Mouse (Mus musculus): ENCODE data around the gene Ccdc125. TPM values are rescaled to one million over a fixed set of nuclear protein-coding genes. Genes with fewer than 3 reads are reported as not detected.
"Not testable (repeated sequence)": the region's sequence is repeated elsewhere in the genome, so short reads cannot be mapped to it uniquely, and the experiment has no call there.

Gene Ccdc125
- total RNA-seq, 4 experiments from 2014 or later: 0.67 to 1.6 (median 0.98) TPM

DNA sequence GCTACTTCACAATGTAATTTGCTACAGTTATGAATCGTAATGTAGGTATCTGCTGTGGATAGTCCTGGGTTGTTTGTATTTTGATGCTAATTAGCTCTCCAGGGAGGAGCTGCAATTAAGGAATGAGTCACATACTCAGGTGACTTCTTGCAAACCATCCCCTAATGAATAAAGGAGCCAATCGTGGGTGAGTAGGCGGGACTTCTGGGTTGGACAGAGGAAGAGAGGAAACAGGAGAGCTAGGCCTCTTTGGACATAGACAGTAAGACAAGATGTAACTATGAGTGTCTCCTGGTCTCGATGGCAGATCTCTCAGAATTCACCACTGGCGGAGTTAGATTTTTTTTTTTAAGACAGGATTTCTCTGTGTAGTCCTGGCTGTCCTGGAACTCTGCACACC lies 52.1 kb downstream of the Ccdc125 start:
- DNase-seq: no peak

GRCm38 (mm10) chr13:100724051-100724754 lies 54.7 kb downstream of the Ccdc125 start:
- no peak for DNase-seq

- no peak for DNase-seq
Measured at GRCm38 (mm10) chr13:100725194-100725593, 55.7 kb downstream of the Ccdc125 start.

GRCm38 (mm10) chr13:100728086-100728485 lies 58.6 kb downstream of the Ccdc125 start:
- no peak for DNase-seq

DNA sequence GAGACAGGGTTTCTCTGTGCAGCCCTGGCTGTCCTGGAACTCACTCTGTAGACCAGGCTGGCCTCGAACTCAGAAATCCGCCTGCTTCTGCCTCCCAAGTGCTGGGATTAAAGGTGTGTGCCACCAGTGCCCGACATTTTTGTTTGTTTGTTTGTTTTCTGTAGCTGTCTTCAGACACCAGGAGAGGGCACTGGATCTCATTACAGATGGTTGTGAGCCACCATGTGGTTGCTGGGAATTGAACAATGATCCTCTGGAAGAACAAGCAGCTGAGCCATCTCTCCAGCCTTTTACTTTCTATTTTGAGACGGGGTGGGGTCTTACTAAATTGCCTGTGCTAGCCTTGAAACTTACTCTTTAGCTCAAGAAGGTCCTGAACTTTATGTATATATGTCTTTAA lies 59.0 kb downstream of the Ccdc125 start:
- not testable (repeated sequence) for DNase-seq

DNA sequence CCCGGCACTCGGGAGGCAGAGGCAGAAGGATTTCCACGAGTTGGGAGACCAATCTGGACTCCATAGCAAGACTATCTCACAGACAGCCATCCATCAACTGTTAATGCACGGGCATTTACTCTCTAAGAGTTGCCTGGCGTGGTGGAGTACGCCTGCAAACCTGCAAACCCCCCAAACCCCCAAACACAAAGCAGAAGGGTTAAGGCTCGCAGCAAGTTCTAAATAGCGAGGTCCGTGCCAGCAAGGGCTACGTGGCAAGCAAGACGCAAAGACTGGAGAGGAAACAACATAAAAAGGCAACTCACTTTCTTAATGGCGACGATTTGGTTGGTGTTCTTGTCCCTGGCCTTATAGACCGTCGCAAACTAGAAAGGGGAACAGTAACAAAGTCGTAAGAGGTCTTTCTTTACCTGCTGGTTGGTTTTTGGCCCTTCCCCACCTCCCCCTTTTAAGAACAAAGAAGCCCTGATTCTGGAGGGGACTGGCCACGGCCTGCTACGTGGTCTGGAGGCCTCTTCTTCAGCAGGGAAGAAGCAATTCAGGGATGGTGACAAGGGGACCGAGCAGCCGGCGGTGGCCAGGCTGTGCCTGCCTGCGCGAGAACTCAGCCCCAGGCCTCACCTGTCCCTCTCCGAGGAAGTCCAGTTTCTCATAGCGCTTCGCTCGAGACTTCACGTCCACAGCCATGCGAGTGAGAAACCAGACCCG lies 60.8 kb downstream of the Ccdc125 start:
- DNase-seq: no peak

DNA sequence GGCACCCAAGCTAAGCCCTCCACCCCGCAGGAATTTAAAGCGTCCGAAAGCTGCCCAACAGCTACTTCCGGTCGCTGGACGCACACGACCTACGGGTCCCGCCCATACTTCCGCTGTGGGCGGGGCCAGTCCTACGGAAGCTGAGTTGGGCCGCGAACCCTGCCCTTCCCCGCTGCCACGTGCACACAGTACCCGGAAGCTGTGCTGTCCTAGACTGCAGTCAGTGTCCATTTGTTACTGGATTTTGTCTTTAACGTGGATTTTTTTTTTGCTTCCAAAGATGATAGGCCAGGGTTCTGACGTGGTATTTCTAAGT lies 61.3 kb downstream of the Ccdc125 start, which contains the start of gene Cdk7:
Gene Cdk7 (minus strand): TSS at position 79 of the 316 bp plus-strand sequence.
- DNase-seq: peak; percentile 91

GRCm38 (mm10) chr13:100731462-100732046 lies 62.0 kb downstream of the Ccdc125 start:
- DNase-seq: not testable (repeated sequence)

DNA sequence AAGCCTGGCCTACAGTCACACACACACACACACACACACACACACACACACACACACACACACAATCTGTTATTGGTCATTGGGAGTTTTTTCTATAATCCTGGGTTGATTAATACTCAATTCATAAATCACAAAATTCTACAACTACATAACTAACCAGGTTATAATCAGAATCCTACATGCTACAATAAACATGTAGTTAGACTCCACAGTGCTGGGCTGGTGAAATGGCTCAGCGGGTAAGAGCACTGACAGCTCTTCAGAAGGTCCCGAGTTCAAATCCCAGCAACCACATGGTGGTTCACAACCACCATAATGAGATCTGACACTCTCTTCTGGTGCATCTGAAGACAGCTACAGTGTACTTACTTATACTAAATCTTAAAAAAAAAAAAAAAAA lies 63.2 kb downstream of the Ccdc125 start:
- DNase-seq: no peak

DNA sequence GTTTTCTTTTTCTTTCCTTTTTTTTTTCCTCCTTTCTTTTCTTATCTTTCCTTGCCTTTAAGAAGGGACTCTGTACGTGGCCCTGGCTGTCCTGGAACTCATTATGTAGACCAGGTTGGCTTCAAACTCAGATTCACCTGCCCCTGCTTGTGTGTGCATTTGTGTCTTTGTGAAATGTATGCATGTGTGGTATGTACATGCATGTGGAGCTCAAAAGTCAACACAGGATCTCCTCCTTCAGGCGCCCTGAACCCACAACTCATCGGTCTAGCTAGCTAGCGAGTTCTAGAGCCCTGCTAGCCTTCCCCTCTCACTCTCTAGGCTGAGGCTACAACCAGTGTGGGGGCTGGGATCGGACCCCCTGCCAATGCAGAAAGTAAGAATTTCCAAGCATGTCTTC lies 73.3 kb downstream of the Ccdc125 start:
- DNase-seq: no peak

DNA sequence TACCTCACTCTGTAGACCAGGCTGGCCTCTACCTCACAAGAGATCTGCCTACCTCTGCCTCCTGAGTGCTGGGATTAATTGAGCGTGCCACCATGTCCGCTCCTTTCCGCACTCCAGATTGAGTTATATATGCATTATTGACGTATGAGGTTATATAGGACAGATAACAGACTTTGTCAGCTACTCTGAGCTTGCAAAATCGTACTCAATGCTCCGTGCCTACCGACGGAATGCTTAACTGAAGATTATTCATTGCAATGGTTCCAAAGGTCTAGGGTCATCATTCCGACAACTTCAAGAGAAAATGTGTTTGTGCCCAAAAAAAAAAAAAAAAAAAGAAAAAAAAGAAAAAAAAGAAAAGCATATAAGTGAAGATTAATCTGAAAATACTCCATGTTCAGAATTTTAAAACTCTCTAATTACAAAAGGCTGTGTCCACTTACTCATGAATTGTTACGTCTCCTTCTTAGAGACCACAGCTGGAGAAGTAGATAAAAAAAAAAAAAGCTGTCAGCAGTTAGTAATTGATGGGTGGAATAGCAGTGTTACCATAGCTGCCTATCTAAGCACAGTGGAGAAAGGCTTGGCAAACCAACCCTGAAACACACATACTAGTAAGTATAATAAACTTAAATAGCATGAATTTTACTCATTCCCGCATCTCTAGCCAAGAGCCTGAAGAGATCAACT lies 74.0 kb downstream of the Ccdc125 start:
- no peak for DNase-seq

- peak; percentile 94 for DNase-seq
Measured at GRCm38 (mm10) chr13:100744036-100744744, 74.7 kb downstream of the Ccdc125 start, which contains the start of gene Mrps36. Gene Mrps36, minus strand, starts transcription at chr13:100744659.

DNA sequence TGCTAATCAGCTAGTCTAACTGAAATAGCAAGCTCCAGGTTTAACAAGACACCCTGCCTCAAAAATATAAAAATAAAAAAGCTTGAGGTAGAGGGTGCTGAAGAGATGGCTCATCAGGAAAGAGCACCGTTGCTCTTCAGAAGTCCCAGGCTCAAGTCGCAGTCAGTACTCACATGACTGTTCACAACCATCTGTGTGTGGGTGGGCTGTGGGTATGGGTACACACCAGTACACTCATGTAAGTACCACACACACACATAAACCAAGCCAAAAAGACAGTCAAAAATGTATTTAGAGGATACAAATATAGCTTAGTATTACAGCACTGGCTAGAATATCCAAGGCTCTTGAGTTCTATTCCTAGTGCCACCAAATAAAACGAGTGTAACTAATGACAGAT lies 76.6 kb downstream of the Ccdc125 start:
- DNase-seq: no peak

Other genes starting within 250 kb of the Ccdc125 start
- under 1 TPM in 3 of 4 experiments, not detected in 1; 0.06 to 0.08 (median 0.07) TPM for gene Naip1, start 216.8 kb upstream of the Ccdc125 start, total RNA-seq (2022)
- gene Gtf2h2, start 177.1 kb upstream of the Ccdc125 start, total RNA-seq (2022): 10 to 100 TPM; 31.7 to 42.7 (median 35.5) TPM
- 10 to 100 TPM in 2 of 4 experiments, 1 to 10 TPM in 2; 6.6 to 28.6 (median 16.7) TPM for gene Ocln, start 117.0 kb upstream of the Ccdc125 start, total RNA-seq (2022)
- 1 to 10 TPM in 1 of 4 experiments, under 1 TPM in 3; 0.61 to 1.4 (median 0.83) TPM for gene Marveld2, start 52.7 kb upstream of the Ccdc125 start, total RNA-seq (2022)
- gene Ak6, start 18.7 kb upstream of the Ccdc125 start, total RNA-seq (2022): 10 to 100 TPM; 63.5 to 73.0 (median 71.1) TPM
- 10 to 100 TPM; 20.8 to 24.1 (median 22.3) TPM for gene Rad17, start 18.7 kb upstream of the Ccdc125 start, total RNA-seq (2022)
- 10 to 100 TPM in 2 of 4 experiments, 1 to 10 TPM in 2; 8.3 to 15.0 (median 10.0) TPM for gene Taf9, start 18.1 kb upstream of the Ccdc125 start, total RNA-seq (2022)
- 10 to 100 TPM; 45.1 to 57.7 (median 45.5) TPM for gene Cdk7, start 61.2 kb downstream of the Ccdc125 start, total RNA-seq (2022)
- 100 to 1,000 TPM in 1 of 4 experiments, 10 to 100 TPM in 3; 62.7 to 106 (median 84.0) TPM for gene Mrps36, start 74.9 kb downstream of the Ccdc125 start, total RNA-seq (2022)
- gene Cenph, start 106.2 kb downstream of the Ccdc125 start, total RNA-seq (2022): under 1 TPM in 3 of 4 experiments, not detected in 1; 0.38 to 0.66 (median 0.55) TPM
- 1 to 10 TPM in 3 of 4 experiments, under 1 TPM in 1; 0.97 to 3.7 (median 2.3) TPM for gene Ccnb1, start 116.9 kb downstream of the Ccdc125 start, total RNA-seq (2022)
- 10 to 100 TPM; 42.6 to 47.9 (median 44.9) TPM for gene Slc30a5, start 163.7 kb downstream of the Ccdc125 start, total RNA-seq (2022)